Mouse (Mus musculus): ENCODE results near the gene Tdrd3.

Tdrd3 gene

GRCm38 (mm10) chr14:87415808-87416721 lies at the start of gene Tdrd3:
Gene Tdrd3, plus strand, starts transcription at chr14:87416639.
- in situ Hi-C loops (cut with MboI, MseI) = loop anchor here (25.0 kb wide), 1 partner anchor 279 kb away; the partner anchor contains the start of gene Diaph3

GRCm38 (mm10) chr14:87367169-87367568 lies 49.3 kb upstream of the Tdrd3 start:
- in situ Hi-C loops (cut with MboI, MseI) = no loop called here

- in situ Hi-C loops (cut with MboI, MseI) = no loop called here
These were observed 33.4 kb upstream of the Tdrd3 start for GRCm38 (mm10) chr14:87383041-87383440.

- in situ Hi-C loops (cut with MboI, MseI) = no loop called here
These were observed 31.9 kb upstream of the Tdrd3 start for GRCm38 (mm10) chr14:87384288-87385268.

- in situ Hi-C loops (cut with MboI, MseI) = no loop called here
These were observed 23.3 kb upstream of the Tdrd3 start for GRCm38 (mm10) chr14:87393096-87393495.

- in situ Hi-C loops (cut with MboI, MseI) = no loop called here
These were observed 19.8 kb upstream of the Tdrd3 start for GRCm38 (mm10) chr14:87396643-87397042.

GRCm38 (mm10) chr14:87415486-87415807 lies 992 bp upstream of the Tdrd3 start:
- in situ Hi-C loops (cut with MboI, MseI) = loop anchor here (25.0 kb wide), 1 partner anchor 278 kb away; the partner anchor contains the start of gene Diaph3

GRCm38 (mm10) chr14:87416755-87417690 lies 584 bp downstream of the Tdrd3 start:
- in situ Hi-C loops (cut with MboI, MseI) = loop anchor here (25.0 kb wide), 1 partner anchor 280 kb away; the partner anchor contains the start of gene Diaph3

GRCm38 (mm10) chr14:87417691-87418070 lies 1.2 kb downstream of the Tdrd3 start:
- in situ Hi-C loops (cut with MboI, MseI) = loop anchor here (25.0 kb wide), 1 partner anchor 280 kb away; the partner anchor contains the start of gene Diaph3

- in situ Hi-C loops (cut with MboI, MseI) = loop anchor here (25.0 kb wide), 1 partner anchor 282 kb away; the partner anchor contains the start of gene Diaph3
These were observed 3.3 kb downstream of the Tdrd3 start for GRCm38 (mm10) chr14:87419740-87420139.

GRCm38 (mm10) chr14:87420576-87420975 lies 4.1 kb downstream of the Tdrd3 start:
- in situ Hi-C loops (cut with MboI, MseI) = loop anchor here (25.0 kb wide), 1 partner anchor 283 kb away; the partner anchor contains the start of gene Diaph3

- in situ Hi-C loops (cut with MboI, MseI) = loop anchor here (25.0 kb wide), 1 partner anchor 285 kb away; the partner anchor contains the start of gene Diaph3
These were observed 6.0 kb downstream of the Tdrd3 start for GRCm38 (mm10) chr14:87422432-87422831.

GRCm38 (mm10) chr14:87426297-87426922 lies 10.0 kb downstream of the Tdrd3 start:
- in situ Hi-C loops (cut with MboI, MseI) = no loop called here

GRCm38 (mm10) chr14:87427032-87427431 lies 10.6 kb downstream of the Tdrd3 start:
- in situ Hi-C loops (cut with MboI, MseI) = no loop called here

- in situ Hi-C loops (cut with MboI, MseI) = no loop called here
These were observed 11.3 kb downstream of the Tdrd3 start for GRCm38 (mm10) chr14:87427659-87428289.

- in situ Hi-C loops (cut with MboI, MseI) = no loop called here
These were observed 17.0 kb downstream of the Tdrd3 start for GRCm38 (mm10) chr14:87433390-87433915.

GRCm38 (mm10) chr14:87435382-87435781 lies 18.9 kb downstream of the Tdrd3 start:
- in situ Hi-C loops (cut with MboI, MseI) = no loop called here

- in situ Hi-C loops (cut with MboI, MseI) = no loop called here
These were observed 23.3 kb downstream of the Tdrd3 start for GRCm38 (mm10) chr14:87439721-87440120.

GRCm38 (mm10) chr14:87446331-87446913 lies 30.0 kb downstream of the Tdrd3 start:
- in situ Hi-C loops (cut with MboI, MseI) = no loop called here

Data from regulatory T cell (primary cell).